Mouse (Mus musculus) G1E-ER4 (cell line): ENCODE data around the gene Herc2. TPM values are rescaled to one million over a fixed set of nuclear protein-coding genes. Genes with fewer than 3 reads are reported as not detected.

Experiments used
- GATA1 ChIP-seq: IDR thresholded peaks from one replicate; pipeline ENCODE4 v1.8.0; 2012; ENCODE audit warnings: low read length, inconsistent platforms
- polyA plus RNA-seq: library from polyadenylated mRNA; stranded (reverse); fragments of >175 nt; gene quantifications from 2 replicates; pipeline ENCODE4 v1.2.3, GENCODE M21; 2012

Gene Herc2
- polyA plus RNA-seq, 1 experiment = 7.1 TPM

DNA sequence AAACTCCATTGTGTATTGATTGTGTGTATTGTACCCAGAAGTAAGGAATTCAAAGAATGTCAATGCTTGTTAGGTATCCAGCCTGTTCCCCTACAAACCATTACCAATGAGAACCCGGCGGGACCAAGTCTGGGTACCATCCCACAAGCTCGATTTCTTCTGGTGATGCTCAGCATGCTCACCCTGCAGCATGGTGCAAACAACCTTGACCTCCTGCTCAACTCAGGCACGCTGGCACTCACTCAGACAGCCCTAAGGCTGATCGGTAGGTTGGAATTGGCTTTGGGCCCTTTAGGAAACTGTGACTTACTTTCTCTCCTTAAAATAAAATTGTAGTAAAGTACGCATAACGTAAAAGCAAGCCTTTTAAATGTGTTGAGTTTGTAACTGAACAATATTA, 88.7 kb downstream of the Herc2 start:
- TF ChIP-seq GATA1 = no peak

GRCm38 (mm10) chr7:56146424-56146823, 96.4 kb downstream of the Herc2 start:
- no peak for TF ChIP-seq GATA1

GRCm38 (mm10) chr7:56148925-56149324, 98.9 kb downstream of the Herc2 start:
- TF ChIP-seq GATA1 = no peak

DNA sequence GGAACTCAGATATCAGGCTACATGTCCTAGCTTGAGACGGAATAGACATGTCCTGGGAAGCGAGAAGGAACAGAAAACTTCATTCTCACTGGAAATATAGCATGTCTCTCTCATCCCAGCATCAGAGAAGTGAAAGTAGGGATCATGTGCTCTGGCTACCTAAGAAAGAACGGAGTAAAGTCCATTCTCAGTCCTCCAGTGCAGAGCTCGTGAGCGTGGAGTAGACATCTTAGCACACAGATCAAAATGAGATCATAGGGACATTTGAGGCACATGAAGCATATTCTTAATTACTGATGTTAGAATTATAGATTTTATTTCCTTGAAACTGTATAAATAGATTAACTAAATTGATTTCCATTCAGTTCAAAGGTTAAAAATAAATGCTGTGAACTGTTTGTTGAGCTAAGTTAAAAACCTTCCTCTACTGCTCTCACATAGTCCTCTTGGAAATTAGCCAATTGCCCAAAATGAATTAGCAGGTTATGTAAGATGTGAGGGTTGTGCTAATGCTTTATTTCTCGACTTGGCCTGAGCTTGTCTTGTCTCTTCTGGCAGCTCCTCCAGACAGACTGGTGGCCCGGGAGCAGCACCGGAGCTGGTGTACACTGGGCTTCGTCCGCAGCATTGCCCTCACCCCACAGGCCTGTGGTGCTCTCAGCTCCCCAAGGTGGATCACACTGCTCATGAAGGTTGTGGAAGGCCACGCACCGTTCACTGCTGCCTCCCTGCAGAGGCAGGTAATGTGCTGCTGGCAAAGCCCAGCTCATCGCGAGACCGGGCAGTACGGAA, 102.1 kb downstream of the Herc2 start:
- TF ChIP-seq GATA1 = no peak

GRCm38 (mm10) chr7:56153161-56153560, 103.2 kb downstream of the Herc2 start:
- no peak for TF ChIP-seq GATA1

GRCm38 (mm10) chr7:56153625-56154024, 103.6 kb downstream of the Herc2 start:
- no peak for TF ChIP-seq GATA1

DNA sequence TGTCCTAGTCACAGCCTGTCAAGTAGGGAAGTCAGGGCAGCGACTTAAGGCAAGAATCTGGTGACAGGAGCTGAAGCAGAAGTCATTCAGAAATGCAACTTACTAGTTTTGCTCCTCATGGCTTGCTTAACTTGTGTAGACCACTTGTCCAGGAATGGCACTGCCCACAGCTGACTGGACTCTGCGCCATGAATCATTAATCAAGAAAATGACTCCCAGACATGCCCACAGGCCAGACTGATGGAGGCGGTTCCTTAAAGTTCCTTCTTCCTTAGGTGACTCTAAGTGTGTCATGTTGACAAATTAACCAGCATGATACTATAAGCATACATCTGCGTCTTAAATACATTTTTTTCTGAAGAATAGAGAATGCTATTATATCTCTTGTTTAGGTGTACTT, 113.3 kb downstream of the Herc2 start:
- TF ChIP-seq GATA1 = no peak

- TF ChIP-seq GATA1 = no peak
Observed at GRCm38 (mm10) chr7:56168713-56169112, 118.7 kb downstream of the Herc2 start.

- TF ChIP-seq GATA1 = no peak
Observed at GRCm38 (mm10) chr7:56177371-56177770, 127.4 kb downstream of the Herc2 start.

GRCm38 (mm10) chr7:56191041-56191440, 141.0 kb downstream of the Herc2 start:
- TF ChIP-seq GATA1 = no peak

DNA sequence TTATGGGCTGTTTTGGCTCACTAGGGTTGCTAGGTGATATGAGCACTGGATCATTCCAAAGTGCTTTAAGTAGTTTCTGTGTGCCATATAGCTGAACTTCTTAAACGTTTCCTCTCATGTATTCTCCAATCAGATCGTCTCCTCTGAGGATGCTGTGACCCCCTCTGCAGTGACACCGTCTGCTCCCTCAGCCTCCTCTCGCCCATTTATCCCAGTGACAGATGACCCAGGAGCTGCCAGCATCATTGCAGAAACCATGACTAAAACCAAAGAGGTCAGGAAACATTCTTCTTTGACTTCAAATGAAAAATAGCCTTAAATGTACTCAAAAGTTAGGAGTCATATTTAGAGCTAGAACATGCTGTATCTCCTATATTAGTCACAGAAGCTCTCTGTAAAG, 141.7 kb downstream of the Herc2 start:
- TF ChIP-seq GATA1 = no peak

DNA sequence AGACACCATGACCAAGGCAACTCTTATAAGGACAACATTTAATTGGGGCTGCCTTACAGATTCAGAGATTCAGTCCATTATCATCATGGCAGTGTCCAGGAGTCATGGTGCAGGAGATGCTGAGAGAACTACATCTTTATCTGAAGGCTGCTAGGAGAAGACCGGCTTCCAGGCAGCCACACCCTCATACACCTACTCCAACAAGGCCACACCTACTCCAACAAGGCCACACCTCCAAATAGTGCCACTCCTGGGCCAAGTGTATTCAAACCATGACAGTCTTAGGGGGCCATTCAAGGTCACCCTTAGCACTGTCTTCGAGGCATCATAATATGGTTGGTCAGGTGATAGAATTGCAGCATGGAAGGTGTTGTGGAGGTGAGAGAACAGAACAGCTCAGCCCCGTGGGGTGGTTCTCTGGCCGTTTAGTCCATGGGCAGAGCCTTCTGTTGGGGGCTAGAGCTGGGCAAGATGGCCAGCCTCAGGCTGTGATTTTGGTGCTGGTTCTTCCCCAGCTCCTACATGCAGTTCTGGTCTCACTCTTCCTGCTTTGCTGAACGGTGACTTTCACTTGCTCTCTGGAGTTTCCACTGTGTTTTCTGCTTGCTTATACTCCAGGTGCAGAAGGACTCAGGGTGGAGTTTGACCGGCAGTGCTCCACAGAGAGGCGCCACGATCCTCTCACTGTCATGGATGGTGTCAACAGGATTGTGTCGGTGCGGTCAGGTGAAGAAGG, 151.7 kb downstream of the Herc2 start:
- TF ChIP-seq GATA1 = no peak

DNA sequence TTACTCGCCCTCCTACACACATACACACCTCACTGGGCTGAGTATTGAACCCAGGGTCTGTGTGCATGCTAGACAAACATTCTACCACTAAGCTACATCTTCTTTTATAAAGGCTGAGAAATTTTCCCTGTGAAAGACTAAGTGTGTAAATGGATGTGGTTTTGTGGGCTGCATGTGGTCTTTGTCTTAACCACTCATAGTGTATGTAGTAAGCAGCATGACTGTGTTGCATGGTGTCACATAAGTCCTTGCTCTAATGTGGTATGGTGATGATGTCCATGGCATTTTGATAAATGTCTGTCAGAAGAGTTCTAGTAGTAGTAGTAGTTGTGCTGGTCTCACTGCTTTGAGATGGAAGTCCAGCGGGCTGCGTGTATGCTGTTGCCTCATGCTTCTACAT, 152.8 kb downstream of the Herc2 start:
- no peak for TF ChIP-seq GATA1

GRCm38 (mm10) chr7:56203286-56203685, 153.3 kb downstream of the Herc2 start:
- no peak for TF ChIP-seq GATA1

GRCm38 (mm10) chr7:56204877-56205276, 154.9 kb downstream of the Herc2 start:
- no peak for TF ChIP-seq GATA1

- TF ChIP-seq GATA1 = no peak
Observed at GRCm38 (mm10) chr7:56220811-56221210, 170.8 kb downstream of the Herc2 start.
